Mouse (Mus musculus) liver, embryonic 12.5 days (tissue): ENCODE results near the gene Ttn. TPM values are rescaled to one million over a fixed set of nuclear protein-coding genes. Genes with fewer than 3 reads are reported as not detected.

Source experiments
- ATAC-seq: fragments of 200-750 bp; cut with Nextera tagmentation; 2 replicates; pipeline ENCODE4 v1.8.0; 2017; ENCODE audit warnings: moderate number of reproducible peaks, mild to moderate bottlenecking, moderate library complexity
- H3K27ac ChIP-seq: fragments of 300-500 bp; sonication (generic); 2 replicates; pipeline ENCODE4 v1.5.1; 2016; ENCODE audit warnings: mild to moderate bottlenecking
- H3K27me3 ChIP-seq: fragments of 300-500 bp; sonication (generic); replicated peaks from 2 replicates; pipeline ENCODE4 v1.6.1; 2016; ENCODE audit warnings: mild to moderate bottlenecking, moderate library complexity
- H3K36me3 ChIP-seq: fragments of 300-500 bp; sonication (generic); 2 replicates; pipeline ENCODE4 v1.6.1; 2016; ENCODE audit warnings: mild to moderate bottlenecking, moderate library complexity
- H3K4me1 ChIP-seq: fragments of 300-500 bp; sonication (generic); 2 replicates; pipeline ENCODE4 v1.6.1; 2016
- H3K4me2 ChIP-seq: fragments of 300-500 bp; sonication (generic); 2 replicates; pipeline ENCODE4 v1.6.1; 2016; ENCODE audit warnings: mild to moderate bottlenecking, moderate library complexity
- H3K4me3 ChIP-seq: fragments of 300-500 bp; sonication (generic); 2 replicates; pipeline ENCODE4 v1.5.1; 2016; ENCODE audit warnings: mild to moderate bottlenecking, moderate library complexity
- H3K9ac ChIP-seq: fragments of 300-500 bp; sonication (generic); 2 replicates; pipeline ENCODE4 v1.6.1; 2016; ENCODE audit warnings: mild to moderate bottlenecking, moderate library complexity
- H3K9me3 ChIP-seq: fragments of 300-500 bp; sonication (generic); replicated peaks from 2 replicates; pipeline ENCODE4 v1.6.1; 2016; ENCODE audit warnings: mild to moderate bottlenecking, moderate library complexity
- WGBS: fragments of 180-500 bp; shearing (Covaris S2); methylation state at CpG from one replicate; pipeline ENCODE4 v1.1.7; 2016; ENCODE audit not compliant: insufficient replicate concordance; 5-methylcytosine and 5-hydroxymethylcytosine counted together
- polyA plus RNA-seq: library from polyadenylated mRNA; unstranded; fragments of >200 nt; fragmentation: Nextera tagmentation; extraction: Ambion mirVana; gene quantifications from 2 replicates; pipeline ENCODE4 v1.2.1, GENCODE M21; 2016

Ttn gene
- polyA plus RNA-seq, 1 experiment from 2014 or later: 0.52 TPM

DNA sequence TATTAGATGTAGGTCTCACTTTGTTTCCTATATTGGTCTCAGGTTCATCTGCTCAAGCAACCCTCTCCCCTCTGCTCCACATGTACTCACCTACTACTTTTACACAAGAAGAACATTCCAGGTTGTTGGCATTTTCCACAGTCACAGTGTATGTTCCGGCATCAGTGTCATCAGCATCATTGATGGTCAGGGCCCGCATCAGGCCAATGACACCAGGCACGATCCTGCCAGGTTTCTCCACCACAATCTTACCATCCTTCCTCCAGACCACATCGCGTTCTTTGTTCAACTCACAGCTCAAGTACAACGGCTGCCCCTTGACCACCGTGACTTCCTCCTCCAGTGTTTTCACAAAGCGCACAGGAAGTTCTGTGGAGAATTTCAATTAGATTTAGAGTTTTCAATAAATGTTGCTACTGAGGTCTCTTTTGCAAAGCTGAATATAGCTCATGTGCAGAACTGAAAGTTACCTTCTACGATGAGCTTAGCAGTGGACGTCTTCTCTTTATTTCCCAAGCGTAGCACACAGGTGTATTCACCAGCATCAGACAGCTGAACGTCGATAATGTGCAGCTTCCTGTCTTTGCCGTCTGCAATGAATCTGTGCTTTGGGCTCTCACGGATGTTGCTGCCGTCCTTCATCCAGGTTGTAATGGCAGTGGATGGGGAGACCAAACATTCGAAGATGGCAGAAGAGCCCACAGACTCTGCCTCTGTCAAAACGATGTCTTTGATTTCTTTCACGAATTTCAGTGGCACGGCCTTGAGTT, 168.1 kb downstream of the Ttn start:
- ATAC-seq: no peak
- H3K27me3 ChIP-seq: no peaks in the 10 kb centered on the region
- no peaks in the 10 kb centered on the region for H3K9me3 ChIP-seq
- no peaks in the 10 kb centered on the region for H3K36me3 ChIP-seq
- H3K4me2 ChIP-seq: no peak overlapping the region
- H3K9ac ChIP-seq: no peak overlapping the region
- H3K4me3 ChIP-seq: no peak overlapping the region
- no peak overlapping the region for H3K27ac ChIP-seq
- no peaks in the 10 kb centered on the region for H3K4me1 ChIP-seq
- WGBS: 72% methylated on average over 20 of the region's 20 CpGs

GRCm38 (mm10) chr2:76811160-76811559, 171.2 kb downstream of the Ttn start:
- no peaks in the 10 kb centered on the region for H3K36me3 ChIP-seq
- no peak overlapping the region for H3K27ac ChIP-seq
- H3K4me3 ChIP-seq: no peak overlapping the region

GRCm38 (mm10) chr2:76808334-76808733, 174.0 kb downstream of the Ttn start:
- Histone ChIP-seq H3K4me3 (no peak overlapping the region), H3K4me1 (no peaks in the 10 kb centered on the region), H3K4me2 (no peak overlapping the region), H3K27ac (no peak overlapping the region), H3K36me3 (no peaks in the 10 kb centered on the region), H3K9ac (no peak overlapping the region), H3K9me3 (no peaks in the 10 kb centered on the region), H3K27me3 (no peaks in the 10 kb centered on the region)
- WGBS: 83% methylated on average over 10 of the region's 10 CpGs
- no peak for ATAC-seq

More at GRCm38 (mm10) chr2:76811160-76811559, 171.2 kb downstream of the Ttn start:
- Histone ChIP-seq H3K4me2 (no peak overlapping the region), H3K9me3 (no peaks in the 10 kb centered on the region), H3K9ac (no peak overlapping the region), H3K27me3 (no peaks in the 10 kb centered on the region), H3K4me1 (no peaks in the 10 kb centered on the region)
- no peak for ATAC-seq
- WGBS: 87% methylated on average over 17 of the region's 17 CpGs

DNA sequence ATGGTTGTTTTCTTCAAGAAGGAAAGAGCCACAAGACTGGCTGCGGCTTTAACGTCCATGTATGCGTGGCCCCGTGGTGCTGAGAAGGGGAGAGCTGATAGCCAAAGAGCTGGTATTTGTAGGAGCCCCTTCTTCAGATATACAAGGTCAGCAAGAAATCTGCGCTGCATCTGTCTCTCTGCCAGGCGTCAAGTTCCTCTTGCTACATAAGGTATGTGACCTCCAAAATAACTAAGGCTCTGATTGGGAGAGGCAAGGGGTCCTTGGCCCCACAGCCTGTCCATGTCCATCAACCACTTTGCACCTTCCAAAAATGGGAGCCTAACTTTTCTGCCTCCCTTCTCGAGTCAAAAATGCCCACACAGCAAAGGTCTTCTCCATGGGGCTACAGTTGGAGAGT, 175.1 kb downstream of the Ttn start:
- no peaks in the 10 kb centered on the region for H3K36me3 ChIP-seq
- no peaks in the 10 kb centered on the region for H3K4me1 ChIP-seq
- H3K27me3 ChIP-seq: no peaks in the 10 kb centered on the region
- H3K9me3 ChIP-seq: no peaks in the 10 kb centered on the region
- no peak overlapping the region for H3K4me3 ChIP-seq
- no peak overlapping the region for H3K4me2 ChIP-seq
- WGBS: 73% methylated on average over 7 of the region's 7 CpGs
- H3K27ac ChIP-seq: no peak overlapping the region
- ATAC-seq: no peak
- H3K9ac ChIP-seq: no peak overlapping the region

DNA sequence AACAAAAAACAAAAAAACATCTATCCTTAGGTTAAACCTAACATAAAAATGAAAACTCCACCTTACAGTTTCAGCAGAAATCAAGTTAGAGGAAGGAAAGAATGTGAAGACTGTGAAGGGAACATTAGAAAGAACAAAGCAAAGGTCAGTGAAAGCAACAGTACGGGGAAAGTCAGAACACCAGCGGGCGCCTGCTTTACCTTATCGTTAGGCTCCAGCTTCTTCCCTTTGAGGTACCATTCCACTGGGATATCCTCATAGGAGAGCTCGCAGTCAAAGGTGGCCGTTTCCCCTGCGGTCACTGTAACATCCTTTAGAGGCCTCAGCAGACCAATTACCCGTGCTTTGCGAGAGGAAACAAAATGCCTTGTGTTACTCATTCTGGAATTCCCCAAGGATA, 175.5 kb downstream of the Ttn start:
- Histone ChIP-seq H3K36me3 (no peaks in the 10 kb centered on the region), H3K9ac (no peak overlapping the region), H3K4me2 (no peak overlapping the region), H3K9me3 (no peaks in the 10 kb centered on the region), H3K27ac (no peak overlapping the region), H3K27me3 (no peaks in the 10 kb centered on the region), H3K4me3 (no peak overlapping the region), H3K4me1 (no peaks in the 10 kb centered on the region)
- ATAC-seq: no peak
- 59% methylated on average over 9 of the region's 9 CpGs for WGBS

- 65% methylated on average over 4 of the region's 4 CpGs for WGBS
- Histone ChIP-seq H3K4me1 (no peaks in the 10 kb centered on the region), H3K27me3 (no peaks in the 10 kb centered on the region), H3K36me3 (no peaks in the 10 kb centered on the region), H3K4me3 (no peak overlapping the region), H3K4me2 (no peak overlapping the region), H3K9me3 (no peaks in the 10 kb centered on the region), H3K9ac (no peak overlapping the region), H3K27ac (no peak overlapping the region)
- ATAC-seq: no peak
These were observed 176.0 kb downstream of the Ttn start for GRCm38 (mm10) chr2:76806376-76806775.

GRCm38 (mm10) chr2:76805191-76805892, 177.0 kb downstream of the Ttn start:
- no peak for ATAC-seq
- no peaks in the 10 kb centered on the region for H3K36me3 ChIP-seq
- H3K4me3 ChIP-seq: no peak overlapping the region
- WGBS: 56% methylated on average over 5 of the region's 5 CpGs
- no peak overlapping the region for H3K4me2 ChIP-seq
- no peak overlapping the region for H3K27ac ChIP-seq
- H3K4me1 ChIP-seq: no peaks in the 10 kb centered on the region
- H3K9ac ChIP-seq: no peak overlapping the region
- H3K27me3 ChIP-seq: no peaks in the 10 kb centered on the region
- no peaks in the 10 kb centered on the region for H3K9me3 ChIP-seq

GRCm38 (mm10) chr2:76784171-76784570, 198.2 kb downstream of the Ttn start:
- Histone ChIP-seq H3K4me1 (no peaks in the 10 kb centered on the region), H3K36me3 (no peaks in the 10 kb centered on the region), H3K9ac (no peak overlapping the region), H3K4me2 (no peak overlapping the region), H3K27ac (no peak overlapping the region), H3K4me3 (no peak overlapping the region), H3K27me3 (no peaks in the 10 kb centered on the region), H3K9me3 (no peaks in the 10 kb centered on the region)
- WGBS: 86% methylated on average over 12 of the region's 12 CpGs
- ATAC-seq: no peak

GRCm38 (mm10) chr2:76780792-76781191, 201.6 kb downstream of the Ttn start:
- no peaks in the 10 kb centered on the region for H3K9me3 ChIP-seq
- WGBS: 77% methylated on average over 13 of the region's 13 CpGs
- no peaks in the 10 kb centered on the region for H3K27me3 ChIP-seq
- H3K4me1 ChIP-seq: no peaks in the 10 kb centered on the region
- no peaks in the 10 kb centered on the region for H3K36me3 ChIP-seq
- no peak overlapping the region for H3K9ac ChIP-seq
- no peak overlapping the region for H3K4me3 ChIP-seq
- no peak overlapping the region for H3K4me2 ChIP-seq
- no peak for ATAC-seq
- no peak overlapping the region for H3K27ac ChIP-seq

GRCm38 (mm10) chr2:76769831-76770230, 212.5 kb downstream of the Ttn start:
- H3K4me3 ChIP-seq: no peak overlapping the region
- no peaks in the 10 kb centered on the region for H3K27me3 ChIP-seq
- no peak overlapping the region for H3K27ac ChIP-seq
- no peaks in the 10 kb centered on the region for H3K36me3 ChIP-seq
- WGBS: 75% methylated on average over 10 of the region's 10 CpGs
- H3K4me2 ChIP-seq: no peak overlapping the region
- peaks cover 15% of the 10 kb centered on the region; the same call in 1 of the 2 replicates for H3K9me3 ChIP-seq
- no peak for ATAC-seq
- H3K4me1 ChIP-seq: no peaks in the 10 kb centered on the region
- no peak overlapping the region for H3K9ac ChIP-seq

- no peak for ATAC-seq
- Histone ChIP-seq H3K36me3 (no peaks in the 10 kb centered on the region), H3K4me2 (no peak overlapping the region), H3K4me1 (no peaks in the 10 kb centered on the region), H3K27me3 (no peaks in the 10 kb centered on the region), H3K4me3 (no peak overlapping the region), H3K9ac (no peak overlapping the region), H3K27ac (no peak overlapping the region), H3K9me3 (peaks cover 21% of the 10 kb centered on the region; the same call in 1 of the 2 replicates)
- 83% methylated on average over 12 of the region's 12 CpGs for WGBS
These were observed 215.1 kb downstream of the Ttn start for GRCm38 (mm10) chr2:76767231-76767630.

- 76% methylated on average over 13 of the region's 13 CpGs for WGBS
- Histone ChIP-seq H3K27me3 (no peaks in the 10 kb centered on the region), H3K9ac (no peak overlapping the region), H3K4me1 (no peaks in the 10 kb centered on the region), H3K4me2 (no peak overlapping the region), H3K36me3 (no peaks in the 10 kb centered on the region), H3K27ac (no peak overlapping the region), H3K9me3 (peaks cover 22% of the 10 kb centered on the region; the same call in 1 of the 2 replicates), H3K4me3 (no peak overlapping the region)
- no peak for ATAC-seq
These were observed 217.8 kb downstream of the Ttn start for GRCm38 (mm10) chr2:76764526-76764925.
